Mouse (Mus musculus): ENCODE data around the gene Tex9.

Gene Tex9

DNA sequence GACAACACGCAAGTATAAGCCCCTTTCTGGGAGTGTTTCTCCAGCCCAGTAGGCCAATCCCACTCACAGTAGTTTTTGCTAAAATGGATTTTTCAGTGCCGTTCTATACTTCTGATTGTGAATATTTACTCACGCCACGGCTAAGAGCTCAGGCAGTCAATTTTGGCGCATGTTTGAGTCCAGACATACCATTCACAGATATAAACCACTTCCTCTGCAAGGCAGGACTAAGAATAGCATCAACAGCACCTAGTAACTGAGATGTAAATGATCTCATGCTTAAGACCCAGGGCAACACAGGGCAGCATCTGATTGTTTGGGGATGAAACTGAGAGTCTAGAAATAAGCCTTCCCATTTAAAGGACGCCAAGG lies at the start of gene Tex9:
TSS of gene Tex9 (minus strand) at position 19 of the 372 bp plus-strand sequence.
- peak; percentile 24 for DNase-seq (ENCODE audit: low read depth, low spot score)

GRCm38 (mm10) chr9:72537086-72537485 lies 45.1 kb upstream of the Tex9 start:
- DNase-seq (ENCODE audit: low read depth, low spot score): no peak

DNA sequence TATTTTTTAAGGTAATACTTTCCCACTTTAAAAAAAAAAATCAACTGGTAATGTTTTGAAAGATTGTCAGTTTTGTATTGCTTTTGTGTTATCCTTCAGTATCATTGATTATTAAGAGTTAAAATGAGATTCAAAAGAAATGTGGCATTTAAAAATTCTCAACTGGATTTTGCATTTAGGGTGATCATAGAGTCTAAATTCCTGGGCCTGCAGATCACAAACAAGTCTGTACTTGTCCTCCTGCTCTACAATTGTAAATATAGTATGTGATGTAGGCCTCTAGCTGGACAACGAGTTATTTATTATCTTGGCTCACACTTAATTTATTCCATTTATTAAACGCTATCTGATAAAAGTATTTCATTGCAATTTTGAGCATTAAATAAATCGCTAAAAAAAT lies 43.4 kb upstream of the Tex9 start:
- no peak for DNase-seq (ENCODE audit: low read depth, low spot score)

- no peak for DNase-seq (ENCODE audit: low read depth, low spot score)
Observed at GRCm38 (mm10) chr9:72534985-72535384, 43.0 kb upstream of the Tex9 start.

- no peak for DNase-seq (ENCODE audit: low read depth, low spot score)
Observed at GRCm38 (mm10) chr9:72533089-72533415, 41.0 kb upstream of the Tex9 start.

DNA sequence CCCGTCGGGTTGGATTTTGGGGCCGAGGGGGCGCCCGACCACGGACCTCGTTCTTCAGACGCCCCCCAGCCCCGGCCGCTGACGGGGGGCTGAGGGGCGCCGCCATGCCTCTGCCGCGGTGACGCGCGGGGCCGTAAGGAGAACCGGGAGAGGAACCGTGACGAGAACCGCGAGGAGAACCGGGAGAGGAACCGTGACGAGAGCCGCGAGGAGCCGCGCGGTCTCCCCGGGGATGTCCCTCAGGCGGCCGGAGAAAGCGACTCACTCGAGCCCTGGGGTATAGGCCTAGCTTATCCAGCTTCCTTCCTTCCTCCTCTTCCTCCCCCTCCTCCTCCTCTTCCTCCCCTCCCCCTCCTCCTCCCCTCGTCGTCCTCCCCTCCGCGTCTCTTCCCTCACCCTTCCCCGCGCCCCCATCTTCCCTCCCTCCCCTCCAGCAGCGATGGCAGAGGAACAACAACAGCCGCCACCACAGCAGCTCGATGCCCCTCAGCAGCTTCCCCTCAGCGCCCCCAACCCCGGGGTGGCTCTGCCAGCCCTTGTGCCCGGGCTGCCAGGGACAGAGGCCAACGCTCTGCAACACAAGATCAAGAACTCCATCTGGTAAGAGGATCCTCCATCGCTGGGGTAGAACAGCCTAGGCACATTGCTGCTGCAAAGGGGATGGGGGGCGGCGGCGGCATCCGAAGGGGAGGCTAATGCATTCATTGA lies 40.5 kb upstream of the Tex9 start:
- no peak for DNase-seq (ENCODE audit: low read depth, low spot score)

- DNase-seq (ENCODE audit: low read depth, low spot score): peak; percentile 44
Observed at GRCm38 (mm10) chr9:72531996-72532380, 40.0 kb upstream of the Tex9 start, which contains the start of gene Rfx7. Gene Rfx7 (plus strand): TSS chr9:72532240.

DNA sequence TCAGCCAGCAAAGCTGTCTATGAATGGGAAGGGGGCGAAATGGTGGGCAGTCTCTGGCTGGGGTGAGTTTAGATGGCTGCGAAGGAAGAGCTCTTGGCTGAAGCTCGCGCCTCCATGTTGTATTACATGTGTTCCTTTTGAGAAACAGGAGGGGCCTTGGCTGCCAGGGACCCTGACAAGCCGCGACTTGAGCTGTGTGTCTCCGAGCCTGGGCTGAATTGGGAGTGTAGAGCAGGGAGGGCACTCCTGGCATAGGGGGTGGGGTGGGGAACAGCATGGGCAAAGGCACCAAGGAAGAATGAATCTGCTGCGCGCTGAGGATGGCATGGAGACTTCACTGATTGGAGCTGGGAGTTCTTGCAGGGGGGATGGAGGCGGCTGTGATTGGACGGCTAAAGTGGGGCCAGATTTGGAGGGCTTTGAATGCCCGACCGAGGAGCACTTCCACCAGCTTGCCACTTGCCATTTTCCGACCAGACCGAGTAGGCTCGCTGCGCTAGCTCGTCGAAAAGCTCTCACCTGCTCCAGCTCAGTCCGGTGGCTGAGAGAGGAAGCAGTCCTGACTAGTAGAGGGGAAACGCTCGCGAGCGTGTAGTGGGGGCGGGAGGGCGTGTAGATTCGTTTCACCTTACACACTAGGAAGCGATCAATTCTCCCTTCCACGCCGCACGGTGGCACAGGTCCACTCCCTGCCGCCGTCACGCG lies 39.4 kb upstream of the Tex9 start:
- no peak for DNase-seq (ENCODE audit: low read depth, low spot score)

DNA sequence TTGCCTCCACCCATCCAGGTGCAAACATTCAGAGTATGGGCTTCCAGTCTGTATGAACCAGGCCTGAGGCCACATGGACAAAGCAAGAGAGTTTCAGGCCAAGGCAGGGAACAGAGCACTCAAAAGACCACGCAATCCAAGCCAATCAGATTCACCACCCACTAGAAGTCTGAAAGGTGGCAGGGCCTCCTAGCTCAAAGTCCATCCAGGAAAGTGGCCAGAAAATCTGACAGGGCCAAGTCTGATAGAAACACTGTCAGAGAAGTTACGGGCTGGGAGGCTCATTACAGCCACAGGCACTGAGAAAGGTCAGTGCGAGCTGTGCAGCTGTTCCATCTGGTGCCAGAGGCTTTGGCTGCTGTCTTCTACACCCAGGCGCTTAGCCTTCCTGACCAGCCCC lies 38.8 kb upstream of the Tex9 start:
- no peak for DNase-seq (ENCODE audit: low read depth, low spot score)

DNA sequence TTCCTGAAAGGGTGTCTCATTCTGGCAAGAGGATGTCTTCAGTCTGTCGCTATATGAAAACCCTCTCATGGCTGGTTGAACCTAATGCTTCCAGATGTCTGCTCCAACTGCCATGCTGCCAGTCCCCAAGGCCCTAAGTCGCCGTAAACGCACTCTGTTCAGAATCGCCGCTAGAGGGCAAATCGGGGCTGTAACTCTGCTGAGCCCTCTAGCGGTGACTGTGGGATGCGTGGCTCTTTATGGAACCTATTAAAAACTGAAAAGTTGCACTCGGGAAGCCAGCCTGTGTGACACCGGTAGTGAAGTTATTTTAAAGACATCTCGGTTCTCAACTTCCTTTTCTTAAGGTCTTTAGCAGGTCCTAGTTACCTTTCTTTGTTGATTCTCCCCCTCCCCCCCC lies 38.2 kb upstream of the Tex9 start:
- DNase-seq (ENCODE audit: low read depth, low spot score): peak; percentile 83

DNA sequence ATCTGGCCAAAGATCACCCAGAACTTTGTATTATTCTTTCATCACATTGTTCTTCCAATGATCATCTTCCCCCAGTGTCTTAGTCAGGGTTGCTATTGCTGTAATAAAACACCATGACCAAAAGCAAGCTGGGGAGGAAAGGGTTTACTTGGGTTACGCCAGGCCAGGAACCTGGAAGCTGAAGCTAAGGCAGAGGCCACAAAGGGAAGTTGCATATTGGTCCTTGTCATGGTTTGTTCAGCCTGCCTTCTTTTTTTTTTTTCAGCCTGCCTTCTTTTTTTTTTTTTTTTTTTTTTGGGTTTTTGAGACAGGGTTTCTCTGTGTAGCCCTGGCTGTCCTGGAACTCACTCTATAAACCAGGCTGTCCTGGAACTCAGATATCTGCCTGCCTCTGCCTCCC lies 34.1 kb upstream of the Tex9 start:
- DNase-seq (ENCODE audit: low read depth, low spot score): no peak

- no peak for DNase-seq (ENCODE audit: low read depth, low spot score)
Observed at GRCm38 (mm10) chr9:72520849-72521248, 28.8 kb upstream of the Tex9 start.

DNA sequence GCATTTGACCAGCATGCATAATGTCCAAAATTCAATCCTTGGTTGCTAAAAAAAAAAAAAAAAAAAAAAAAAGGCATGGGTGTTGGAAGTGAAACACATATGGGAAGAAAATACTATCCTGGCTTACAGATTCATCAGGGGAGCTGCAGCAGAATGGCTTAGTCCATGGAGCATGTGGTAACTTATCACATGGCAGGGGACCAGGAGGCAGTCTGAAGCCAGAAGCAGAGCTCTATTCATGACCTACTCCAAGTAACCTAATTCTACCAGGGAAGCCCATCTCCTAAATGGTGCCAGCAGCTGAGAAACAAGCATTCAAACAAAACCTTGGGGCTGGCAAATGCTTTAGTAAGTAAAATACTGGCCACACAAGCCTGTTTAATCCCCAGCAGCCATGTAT lies 27.2 kb upstream of the Tex9 start:
- no peak for DNase-seq (ENCODE audit: low read depth, low spot score)

GRCm38 (mm10) chr9:72515366-72515765 lies 23.4 kb upstream of the Tex9 start:
- DNase-seq (ENCODE audit: low read depth, low spot score): no peak

GRCm38 (mm10) chr9:72512229-72512981 lies 20.4 kb upstream of the Tex9 start:
- DNase-seq (ENCODE audit: low read depth, low spot score): no peak

DNA sequence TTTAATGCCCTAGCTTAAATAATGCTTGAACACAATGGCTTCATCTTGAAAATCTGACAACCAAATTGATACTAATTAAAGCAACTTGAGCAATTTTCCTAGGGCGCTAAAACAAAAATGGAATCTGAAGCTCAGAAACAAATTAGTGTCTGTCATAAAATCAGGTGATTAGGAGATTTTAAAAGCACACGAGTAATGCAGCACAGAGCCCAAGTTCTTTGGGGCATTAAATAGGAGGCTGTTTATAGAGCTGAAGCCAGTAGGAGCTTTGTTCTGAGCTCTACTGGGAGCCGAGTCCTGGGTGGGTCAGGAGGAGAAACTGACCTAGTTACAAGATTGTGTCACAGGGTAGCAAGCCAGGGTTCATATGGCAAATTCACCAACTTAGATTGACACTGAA lies 5.2 kb upstream of the Tex9 start:
- DNase-seq (ENCODE audit: low read depth, low spot score): no peak

DNA sequence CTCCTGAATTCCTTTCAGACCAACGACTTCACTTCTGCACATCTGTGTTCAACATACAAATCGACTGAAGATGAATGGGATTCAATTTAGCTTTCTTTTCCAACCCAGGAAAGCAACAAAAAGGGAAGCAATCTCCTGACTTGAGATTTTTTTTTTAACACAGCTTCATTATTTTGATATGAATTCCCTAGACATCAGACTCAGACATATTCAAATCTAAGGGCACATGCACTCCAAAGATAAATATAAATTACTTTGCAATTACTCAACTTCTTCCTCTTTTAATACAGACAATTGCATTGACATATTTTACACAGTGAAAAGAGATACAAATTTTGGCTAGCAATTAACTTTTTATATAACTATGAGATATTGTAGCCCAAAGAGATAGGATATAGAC lies 4.7 kb upstream of the Tex9 start:
- no peak for DNase-seq (ENCODE audit: low read depth, low spot score)

DNA sequence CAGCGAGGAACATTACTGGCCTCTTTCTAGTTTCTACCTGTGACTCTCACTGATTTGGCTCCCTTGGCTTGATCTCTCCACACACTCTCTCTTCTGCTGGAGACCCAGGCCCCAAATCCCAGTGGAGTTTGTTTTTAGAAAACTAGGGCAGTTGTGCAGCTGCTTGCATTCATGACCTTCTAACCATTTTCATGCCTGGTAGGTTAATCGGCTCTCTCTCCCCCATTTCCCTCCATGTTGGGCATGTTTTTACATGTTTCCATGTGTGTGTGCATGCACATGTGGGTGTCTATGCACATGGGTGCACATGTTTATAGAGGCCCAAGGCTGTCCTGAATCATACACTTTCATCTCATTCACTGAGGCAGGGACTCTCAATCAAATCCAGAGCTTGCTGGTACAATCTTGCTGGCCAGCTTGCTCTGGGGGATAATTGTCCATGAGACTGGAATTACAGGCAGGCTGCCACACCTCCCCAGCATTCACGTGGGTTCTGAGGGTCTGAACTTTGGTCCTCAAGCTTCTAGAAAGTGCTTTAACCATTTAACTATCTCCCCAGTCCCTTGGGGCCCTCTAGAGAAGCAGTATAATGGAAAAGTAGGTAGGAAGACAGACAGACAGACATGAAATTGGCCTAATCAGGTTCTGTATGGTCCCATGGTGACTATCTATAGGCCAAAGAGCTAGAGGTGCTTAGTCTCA lies 2.1 kb upstream of the Tex9 start:
- no peak for DNase-seq (ENCODE audit: low read depth, low spot score)

- no peak for DNase-seq (ENCODE audit: low read depth, low spot score)
Observed at GRCm38 (mm10) chr9:72493465-72493864, 1.5 kb upstream of the Tex9 start.

GRCm38 (mm10) chr9:72491559-72492193 lies 336 bp downstream of the Tex9 start:
- DNase-seq (ENCODE audit: low read depth, low spot score): peak; percentile 80

GRCm38 (mm10) chr9:72489131-72489530 lies 2.9 kb downstream of the Tex9 start:
- DNase-seq (ENCODE audit: low read depth, low spot score): no peak

- DNase-seq (ENCODE audit: low read depth, low spot score): no peak
Observed at GRCm38 (mm10) chr9:72488523-72488922, 3.5 kb downstream of the Tex9 start.

Measured in c-Kit-negative CD71-positive TER-119-positive erythroid progenitor cells, embryonic 14.5 days (primary cell).